Mouse (Mus musculus) liver, adult (tissue): ENCODE results near the gene Gm37240.

Source experiments
- GATA4 ChIP-seq: IDR thresholded peaks from 2 replicates; pipeline ENCODE4 v1.6.1; 2014; ENCODE audit warnings: mild to moderate bottlenecking, low read length; ENCODE audit not compliant: insufficient replicate concordance

Gm37240 gene

GRCm38 (mm10) chr3:84695418-84695817, 1191.9 kb downstream of the Gm37240 start:
- TF ChIP-seq GATA4 = no peak

GRCm38 (mm10) chr3:84693886-84694285, 1193.4 kb downstream of the Gm37240 start:
- TF ChIP-seq GATA4 = no peak

GRCm38 (mm10) chr3:84692647-84693199, 1194.6 kb downstream of the Gm37240 start:
- no peak for TF ChIP-seq GATA4

- no peak for TF ChIP-seq GATA4
These were observed 1197.1 kb downstream of the Gm37240 start for GRCm38 (mm10) chr3:84690091-84690771.

GRCm38 (mm10) chr3:84689656-84690055, 1197.7 kb downstream of the Gm37240 start:
- TF ChIP-seq GATA4 = no peak

- TF ChIP-seq GATA4 = no peak
These were observed 1199.1 kb downstream of the Gm37240 start for GRCm38 (mm10) chr3:84688176-84688575.

GRCm38 (mm10) chr3:84687488-84687846, 1199.9 kb downstream of the Gm37240 start:
- no peak for TF ChIP-seq GATA4

GRCm38 (mm10) chr3:84686799-84687487, 1200.4 kb downstream of the Gm37240 start:
- TF ChIP-seq GATA4 = no peak

- no peak for TF ChIP-seq GATA4
These were observed 1201.0 kb downstream of the Gm37240 start for GRCm38 (mm10) chr3:84686294-84686672.

GRCm38 (mm10) chr3:84685662-84686293, 1201.5 kb downstream of the Gm37240 start:
- no peak for TF ChIP-seq GATA4

- no peak for TF ChIP-seq GATA4
These were observed 1203.5 kb downstream of the Gm37240 start for GRCm38 (mm10) chr3:84683788-84684187.

GRCm38 (mm10) chr3:84681699-84682098, 1205.6 kb downstream of the Gm37240 start:
- no peak for TF ChIP-seq GATA4

- no peak for TF ChIP-seq GATA4
These were observed 1207.3 kb downstream of the Gm37240 start for GRCm38 (mm10) chr3:84680062-84680461.

GRCm38 (mm10) chr3:84679542-84679941, 1207.8 kb downstream of the Gm37240 start:
- TF ChIP-seq GATA4 = no peak

GRCm38 (mm10) chr3:84678891-84679290, 1208.4 kb downstream of the Gm37240 start:
- no peak for TF ChIP-seq GATA4

GRCm38 (mm10) chr3:84675710-84676109, 1211.6 kb downstream of the Gm37240 start:
- no peak for TF ChIP-seq GATA4
